Mouse (Mus musculus) liver, embryonic 13.5 days (tissue): ENCODE measurements around the gene Fgr. TPM values are rescaled to one million over a fixed set of nuclear protein-coding genes. Genes with fewer than 3 reads are reported as not detected.

ENCODE experiments used
- ATAC-seq: fragments of 200-750 bp; cut with Nextera tagmentation; 2 replicates; pipeline ENCODE4 v1.8.0; 2017; ENCODE audit warnings: low read depth, mild to moderate bottlenecking, moderate number of reproducible peaks, moderate library complexity
- DNase-seq: peaks from one replicate; pipeline ENCODE4 v3.0.0; 2022
- H3K27ac ChIP-seq: fragments of 300-500 bp; sonication (generic); 2 replicates; pipeline ENCODE4 v1.5.1; 2015; ENCODE audit warnings: moderate library complexity, mild to moderate bottlenecking, inconsistent platforms
- H3K27me3 ChIP-seq: fragments of 300-500 bp; sonication (generic); 2 replicates; pipeline ENCODE4 v1.6.1; 2015; ENCODE audit warnings: mild to moderate bottlenecking, inconsistent platforms
- H3K36me3 ChIP-seq: fragments of 300-500 bp; sonication (generic); 2 replicates; pipeline ENCODE4 v1.6.1; 2015; ENCODE audit warnings: mild to moderate bottlenecking, inconsistent platforms
- H3K4me1 ChIP-seq: fragments of 300-500 bp; sonication (generic); replicated peaks from 2 replicates; pipeline ENCODE4 v1.6.1; 2015; ENCODE audit warnings: inconsistent platforms
- H3K4me2 ChIP-seq: fragments of 300-500 bp; sonication (generic); 2 replicates; pipeline ENCODE4 v1.6.1; 2015; ENCODE audit warnings: inconsistent platforms, mild to moderate bottlenecking, moderate library complexity
- H3K4me3 ChIP-seq: fragments of 300-500 bp; sonication (generic); replicated peaks from 2 replicates; pipeline ENCODE4 v1.5.1; 2015; ENCODE audit warnings: mild to moderate bottlenecking, inconsistent platforms
- H3K9ac ChIP-seq: fragments of 300-500 bp; sonication (generic); 2 replicates; pipeline ENCODE4 v1.6.1; 2015; ENCODE audit warnings: mild to moderate bottlenecking, inconsistent platforms
- H3K9me3 ChIP-seq: fragments of 300-500 bp; sonication (generic); replicated peaks from 2 replicates; pipeline ENCODE4 v1.6.1; 2016; ENCODE audit warnings: inconsistent platforms
- WGBS: fragments of 180-500 bp; shearing (Covaris S2); methylation state at CpG from one replicate; pipeline ENCODE4 v1.1.7; 2015; ENCODE audit not compliant: insufficient replicate concordance; 5-methylcytosine and 5-hydroxymethylcytosine counted together
- polyA plus RNA-seq: library from polyadenylated mRNA; unstranded; fragments of >200 nt; fragmentation: Nextera tagmentation; extraction: Ambion mirVana; gene quantifications from 2 replicates; pipeline ENCODE4 v1.2.1, GENCODE M21; 2015

Fgr gene
- polyA plus RNA-seq, 1 experiment from 2014 or later, result 0.47 TPM

DNA sequence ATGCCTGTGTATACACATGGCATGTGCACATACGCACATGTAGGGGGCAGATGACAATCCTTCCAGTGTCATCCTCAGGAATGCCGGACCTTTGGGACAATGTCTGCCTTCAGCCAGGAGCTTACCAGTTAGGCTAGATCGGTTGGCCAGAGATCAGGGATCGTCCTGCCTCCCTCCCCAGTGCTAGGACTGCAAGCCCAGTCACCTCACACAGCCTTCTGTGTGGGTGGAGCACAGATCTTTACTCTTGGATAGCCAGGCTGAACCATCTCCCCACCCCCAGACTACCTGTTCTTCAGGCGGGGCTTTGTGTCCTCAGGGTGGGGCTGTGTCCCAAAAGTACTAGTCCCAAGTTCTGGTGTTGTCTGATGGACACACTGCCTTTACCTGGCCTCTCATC lies 13.6 kb upstream of the Fgr start:
- H3K27me3 ChIP-seq, result no peaks in the 10 kb centered on the region
- no peak overlapping the region for H3K4me2 ChIP-seq
- H3K9ac ChIP-seq, result no peak overlapping the region
- DNase-seq, result no peak
- H3K36me3 ChIP-seq, result no peaks in the 10 kb centered on the region
- WGBS, result 64% methylated on average over 5 of the region's 5 CpGs
- peak; percentile 33; the same call in 1 of the 2 replicates for ATAC-seq
- no peaks in the 10 kb centered on the region for H3K9me3 ChIP-seq
- no peak overlapping the region for H3K4me3 ChIP-seq
- peaks cover 33% of the 10 kb centered on the region for H3K4me1 ChIP-seq
- no peak overlapping the region for H3K27ac ChIP-seq

DNA sequence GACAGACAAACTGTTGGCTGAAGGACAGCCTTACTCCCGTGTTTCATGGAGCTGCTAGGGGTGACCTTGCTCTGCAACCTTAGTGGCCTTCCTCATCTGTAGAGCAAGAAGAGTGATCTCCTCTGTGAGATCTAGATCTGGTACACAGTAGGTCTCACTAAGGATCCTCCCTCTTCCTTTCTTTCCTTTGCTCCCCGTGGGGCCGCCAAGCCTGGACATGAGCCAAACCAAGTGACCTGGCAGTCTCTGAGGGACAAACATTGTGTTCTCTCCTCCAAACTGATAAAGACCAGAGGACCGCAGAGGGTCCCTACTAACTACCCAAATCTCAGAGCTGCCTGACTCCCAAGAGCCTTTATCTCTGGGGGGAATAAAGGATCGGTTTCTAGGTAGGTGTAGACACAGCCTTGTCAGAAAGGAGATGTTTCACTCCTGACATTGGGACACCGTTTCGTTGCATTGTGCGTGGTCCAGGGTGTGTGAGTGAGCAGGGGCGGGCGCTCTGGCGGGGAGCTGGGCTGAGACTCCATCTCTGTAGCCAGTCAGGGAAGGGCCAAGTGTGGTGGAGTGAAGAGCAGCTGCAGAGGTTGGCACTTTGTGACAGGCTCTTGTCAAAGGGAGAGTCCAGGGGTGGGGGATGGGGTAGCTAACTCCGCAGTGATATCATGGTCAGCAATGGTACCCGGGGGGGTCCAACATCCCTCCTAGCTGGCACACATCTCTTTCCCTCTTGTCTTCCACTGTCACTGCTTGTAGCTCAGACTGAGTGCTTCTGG lies 12.8 kb upstream of the Fgr start:
- Histone ChIP-seq H3K27ac (no peak overlapping the region), H3K9ac (no peak overlapping the region), H3K4me2 (no peak overlapping the region), H3K4me3 (no peak overlapping the region), H3K36me3 (no peaks in the 10 kb centered on the region), H3K27me3 (no peaks in the 10 kb centered on the region), H3K4me1 (peaks cover 33% of the 10 kb centered on the region), H3K9me3 (no peaks in the 10 kb centered on the region)
- DNase-seq (no peak), ATAC-seq (no peak)
- 48% methylated on average over 13 of the region's 13 CpGs for WGBS

GRCm38 (mm10) chr4:132961866-132962265 lies 12.0 kb upstream of the Fgr start:
- Histone ChIP-seq H3K36me3 (no peaks in the 10 kb centered on the region), H3K9me3 (no peaks in the 10 kb centered on the region), H3K4me3 (no peak overlapping the region), H3K4me2 (no peak overlapping the region), H3K27ac (no peak overlapping the region), H3K27me3 (no peaks in the 10 kb centered on the region), H3K9ac (no peak overlapping the region), H3K4me1 (peaks cover 33% of the 10 kb centered on the region)
- no peak for ATAC-seq
- no peak for DNase-seq
- WGBS, result 65% methylated on average over 5 of the region's 5 CpGs

- no peak for ATAC-seq
- H3K4me3 ChIP-seq, result no peak overlapping the region
- no peak overlapping the region for H3K4me2 ChIP-seq
- peaks cover 33% of the 10 kb centered on the region for H3K4me1 ChIP-seq
- 45% methylated on average over 4 of the region's 4 CpGs for WGBS
- no peaks in the 10 kb centered on the region for H3K36me3 ChIP-seq
- H3K27ac ChIP-seq, result no peak overlapping the region
- no peaks in the 10 kb centered on the region for H3K27me3 ChIP-seq
- H3K9me3 ChIP-seq, result no peaks in the 10 kb centered on the region
- DNase-seq, result no peak
- no peak overlapping the region for H3K9ac ChIP-seq
Measured at GRCm38 (mm10) chr4:132962628-132963027, 11.3 kb upstream of the Fgr start.

- Histone ChIP-seq H3K4me2 (no peak overlapping the region), H3K4me3 (no peak overlapping the region), H3K36me3 (no peaks in the 10 kb centered on the region), H3K27me3 (no peaks in the 10 kb centered on the region), H3K27ac (no peak overlapping the region), H3K9me3 (no peaks in the 10 kb centered on the region), H3K9ac (no peak overlapping the region), H3K4me1 (peaks cover 36% of the 10 kb centered on the region)
- DNase-seq, result no peak
- WGBS, result 42% methylated on average over 2 of the region's 2 CpGs
- ATAC-seq, result no peak
Measured at GRCm38 (mm10) chr4:132963436-132963835, 10.5 kb upstream of the Fgr start.

DNA sequence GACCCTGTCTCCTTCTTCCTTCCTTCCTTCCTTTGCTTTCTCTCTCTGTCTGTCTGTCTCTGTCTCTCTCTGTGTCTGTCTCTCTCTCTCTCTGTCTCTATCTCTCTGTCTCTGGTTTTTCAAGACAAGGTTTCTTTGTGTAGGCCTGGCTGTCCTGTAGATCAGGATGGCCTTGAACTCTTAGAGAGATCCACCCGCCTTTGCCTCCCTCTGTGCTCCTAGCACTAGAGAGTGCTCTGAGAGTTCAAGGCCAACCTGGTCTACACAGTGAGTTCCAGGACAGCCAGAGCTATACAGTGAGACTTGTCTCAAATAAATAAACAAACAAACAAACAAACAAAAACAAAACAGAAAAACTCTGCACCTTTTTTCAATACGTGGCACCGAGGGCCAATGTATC lies 9.8 kb upstream of the Fgr start:
- Histone ChIP-seq H3K36me3 (no peaks in the 10 kb centered on the region), H3K4me2 (no peak overlapping the region), H3K4me3 (no peak overlapping the region), H3K27ac (no peak overlapping the region), H3K9ac (no peak overlapping the region), H3K9me3 (no peaks in the 10 kb centered on the region), H3K27me3 (no peaks in the 10 kb centered on the region), H3K4me1 (peaks cover 33% of the 10 kb centered on the region)
- no peak for DNase-seq
- WGBS, result 61% methylated on average over 3 of the region's 3 CpGs
- ATAC-seq, result no peak

DNA sequence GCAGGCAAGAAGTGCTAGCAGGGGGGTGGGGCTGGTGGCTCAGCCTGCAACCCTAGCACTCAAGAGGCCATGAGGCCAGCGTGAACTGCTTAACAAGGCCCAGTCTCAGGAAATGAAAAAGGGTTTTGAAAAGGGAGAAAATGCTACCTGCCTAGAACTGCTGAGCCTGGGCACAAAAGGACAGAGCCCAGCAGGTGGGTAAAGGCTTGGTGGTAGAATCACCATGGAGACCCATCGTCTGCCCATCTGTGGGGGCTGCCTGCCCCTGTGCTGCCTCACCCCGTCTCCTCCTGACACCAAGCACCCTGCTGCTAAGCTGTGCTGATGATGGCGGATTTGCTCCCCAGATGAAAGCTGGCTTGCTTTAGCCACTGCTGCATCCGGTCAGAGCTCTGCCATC lies 9.4 kb upstream of the Fgr start:
- no peak for DNase-seq
- Histone ChIP-seq H3K36me3 (no peaks in the 10 kb centered on the region), H3K4me1 (peaks cover 29% of the 10 kb centered on the region), H3K4me3 (no peak overlapping the region), H3K27ac (no peak overlapping the region), H3K9me3 (no peaks in the 10 kb centered on the region), H3K27me3 (no peaks in the 10 kb centered on the region), H3K9ac (no peak overlapping the region), H3K4me2 (no peak overlapping the region)
- WGBS, result 71% methylated on average over 5 of the region's 5 CpGs
- no peak for ATAC-seq

- no peak for DNase-seq
Measured at GRCm38 (mm10) chr4:132968105-132968938, 5.6 kb upstream of the Fgr start.

DNA sequence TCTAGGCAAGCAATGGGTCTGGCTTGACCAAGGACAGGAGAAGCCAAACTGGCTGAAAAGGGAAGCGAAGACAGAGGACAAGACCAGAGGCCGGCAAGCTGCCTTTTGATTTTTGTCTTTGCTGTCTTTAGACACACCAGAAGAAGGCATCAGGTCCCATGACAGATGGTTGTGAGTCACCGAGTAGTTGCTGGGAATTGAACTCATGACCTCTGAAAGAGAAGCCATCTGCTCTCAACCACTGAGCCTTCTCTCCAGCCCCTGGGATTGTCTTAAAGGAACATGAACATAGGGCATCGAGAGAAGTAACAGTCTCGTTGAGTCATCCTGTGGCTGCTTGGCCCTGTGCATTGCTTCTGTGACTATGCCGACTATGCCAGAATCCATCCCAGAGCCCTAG lies 2.3 kb upstream of the Fgr start:
- Histone ChIP-seq H3K27me3 (peaks cover 54% of the 10 kb centered on the region), H3K4me3 (no peak overlapping the region), H3K4me2 (no peak overlapping the region), H3K4me1 (peaks cover 28% of the 10 kb centered on the region), H3K27ac (no peak overlapping the region), H3K36me3 (no peaks in the 10 kb centered on the region), H3K9ac (no peak overlapping the region), H3K9me3 (no peaks in the 10 kb centered on the region)
- 40% methylated on average over 6 of the region's 6 CpGs for WGBS
- DNase-seq, result no peak
- ATAC-seq, result no peak

More at GRCm38 (mm10) chr4:132968105-132968938, 5.6 kb upstream of the Fgr start:
- H3K27ac ChIP-seq, result no peak overlapping the region
- no peaks in the 10 kb centered on the region for H3K9me3 ChIP-seq
- H3K4me1 ChIP-seq, result peaks cover 14% of the 10 kb centered on the region
- H3K9ac ChIP-seq, result no peak overlapping the region
- H3K4me2 ChIP-seq, result no peak overlapping the region
- ATAC-seq, result no peak
- H3K4me3 ChIP-seq, result no peak overlapping the region
- H3K27me3 ChIP-seq, result peaks cover 21% of the 10 kb centered on the region
- no peaks in the 10 kb centered on the region for H3K36me3 ChIP-seq
- 46% methylated on average over 6 of the region's 6 CpGs for WGBS

DNA sequence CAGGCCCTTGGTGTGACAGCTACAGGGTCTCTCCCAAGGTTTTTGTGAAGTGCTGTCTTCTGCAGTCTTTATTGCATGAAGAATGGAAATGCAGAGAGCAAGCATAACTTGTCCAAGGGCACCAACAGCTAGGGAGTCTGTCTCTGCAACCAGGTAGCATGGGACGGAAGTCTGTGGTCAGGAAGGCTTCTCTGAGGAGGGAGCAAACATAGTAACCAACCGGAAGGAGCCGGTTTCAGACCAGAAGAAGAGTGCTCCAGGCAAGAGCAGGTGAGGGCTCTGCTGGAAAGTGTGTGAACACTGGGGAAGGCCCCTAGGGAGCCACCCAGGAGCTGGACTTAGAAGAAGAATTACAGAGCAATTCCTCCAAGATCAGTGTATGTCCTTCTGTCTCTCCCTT lies 1.8 kb upstream of the Fgr start:
- ATAC-seq (no peak), DNase-seq (no peak)
- H3K4me1 ChIP-seq, result peaks cover 28% of the 10 kb centered on the region
- H3K27me3 ChIP-seq, result peaks cover 59% of the 10 kb centered on the region
- whole genome bisulfite sequencing, result 31% methylated on average over 3 of the region's 3 CpGs
- H3K9me3 ChIP-seq, result no peaks in the 10 kb centered on the region
- H3K4me2 ChIP-seq, result no peak overlapping the region
- H3K36me3 ChIP-seq, result no peaks in the 10 kb centered on the region
- H3K4me3 ChIP-seq, result no peak overlapping the region
- no peak overlapping the region for H3K27ac ChIP-seq
- no peak overlapping the region for H3K9ac ChIP-seq

DNA sequence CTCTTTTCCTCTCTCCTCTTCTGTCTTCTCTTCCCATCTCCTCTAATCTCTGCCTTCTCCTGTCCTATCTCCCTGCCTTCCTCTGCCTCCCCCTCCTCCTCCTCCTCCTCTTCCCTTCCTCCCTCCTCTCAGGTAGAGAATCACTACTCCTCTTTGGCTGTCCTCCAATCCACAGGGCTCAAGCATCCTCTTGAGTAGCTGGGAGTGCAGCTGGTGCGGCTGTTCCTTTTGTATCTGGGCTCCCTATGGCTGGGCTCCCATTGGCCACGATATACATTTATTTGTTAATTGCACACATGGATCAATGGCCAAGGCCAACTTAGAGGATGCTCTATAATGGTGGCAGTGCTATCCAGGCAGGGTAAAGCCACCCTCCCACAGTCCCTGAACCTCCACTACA lies 1.3 kb upstream of the Fgr start:
- Histone ChIP-seq H3K36me3 (no peaks in the 10 kb centered on the region), H3K4me2 (no peak overlapping the region), H3K4me3 (no peak overlapping the region), H3K27ac (no peak overlapping the region), H3K9ac (no peak overlapping the region), H3K27me3 (peaks cover 63% of the 10 kb centered on the region), H3K4me1 (peaks cover 28% of the 10 kb centered on the region), H3K9me3 (no peaks in the 10 kb centered on the region)
- WGBS, result 53% methylated on average over 2 of the region's 2 CpGs
- ATAC-seq (no peak), DNase-seq (no peak)
